Mouse (Mus musculus) CD4-positive, CD25-positive, alpha-beta regulatory T cell (primary cell): ENCODE results near the gene Isl2. TPM values are rescaled to one million over a fixed set of nuclear protein-coding genes. Genes with fewer than 3 reads are reported as not detected.

ENCODE experiments used
- polyA plus RNA-seq: library from polyadenylated mRNA; unstranded; fragments of 100-300 nt; shearing (Covaris generic); gene quantifications from one replicate; pipeline ENCODE4 v1.2.1, GENCODE M21; 2017

Gene Isl2
- not detected for polyA plus RNA-seq

DNA sequence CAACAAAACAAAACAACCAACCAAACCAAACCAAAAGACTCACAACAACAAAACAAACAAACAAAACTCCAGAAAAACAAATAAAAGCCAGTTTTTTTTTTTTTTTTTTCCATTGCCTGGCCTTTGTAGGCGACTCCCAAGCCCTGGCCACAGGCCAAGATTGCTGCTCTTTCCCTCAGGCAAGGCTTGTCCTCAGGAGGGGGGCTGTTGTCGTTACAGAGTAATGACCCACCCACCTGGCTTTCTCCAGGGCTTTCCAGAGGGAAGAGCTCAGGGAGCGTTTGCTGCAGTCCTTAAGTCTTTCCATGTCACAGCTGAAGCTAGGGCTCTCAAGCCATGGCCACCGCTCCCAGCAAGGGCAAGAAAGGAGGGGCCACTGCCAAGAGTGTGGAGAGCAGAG, at the start of gene Isl2:
Gene Isl2, plus strand, starts transcription at position 296 of the 400 bp plus-strand sequence.

GRCm38 (mm10) chr9:55512027-55512543, 26.4 kb upstream of the Isl2 start, which contains the start of gene Etfa:
TSS of gene Etfa (minus strand) at chr9:55512243.

Other genes with a start within 250 kb of the Isl2 start
- 2.2 TPM for gene Nrg4, start 211.8 kb upstream of the Isl2 start, polyA plus RNA-seq
- not detected for gene Tmem266, start 211.8 kb upstream of the Isl2 start, polyA plus RNA-seq
- 135 TPM for gene Etfa, start 26.4 kb upstream of the Isl2 start, polyA plus RNA-seq